Mouse (Mus musculus) embryonic fibroblast, embryonic 13.5 days (primary cell): ENCODE results near the gene Tmem183a.

Experiments used
- CTCF ChIP-seq: IDR thresholded peaks from 2 replicates; pipeline ENCODE4 v1.5.1; 2011; ENCODE audit warnings: mild to moderate bottlenecking, control low read depth, low read length, moderate library complexity, borderline replicate concordance; ENCODE audit not compliant: insufficient read depth
- POLR2A ChIP-seq: IDR thresholded peaks from 2 replicates; pipeline ENCODE4 v1.6.1; 2011; ENCODE audit warnings: low read depth, mild to moderate bottlenecking, control low read depth, low read length, moderate library complexity

GRCm38 (mm10) chr1:134361857-134362212 lies at the start of gene Tmem183a:
- peak; percentile 96 for TF ChIP-seq POLR2A
- no peak for TF ChIP-seq CTCF
